Mouse (Mus musculus) kidney, embryonic 14.5 days (tissue): ENCODE results near the gene Elmo1. TPM values are rescaled to one million over a fixed set of nuclear protein-coding genes. Genes with fewer than 3 reads are reported as not detected.

ENCODE experiments used
- ATAC-seq: fragments of 200-750 bp; cut with Nextera tagmentation; 2 replicates; pipeline ENCODE4 v1.8.0; 2017; ENCODE audit warnings: moderate number of reproducible peaks, mild to moderate bottlenecking, moderate TSS enrichment, moderate library complexity; ENCODE audit not compliant: low FRiP score, low TSS enrichment
- H3K27ac ChIP-seq: fragments of 300-500 bp; sonication (generic); 2 replicates; pipeline ENCODE4 v1.5.1; 2014; ENCODE audit warnings: low read depth, mild to moderate bottlenecking, low read length, moderate library complexity, mixed read lengths
- H3K27me3 ChIP-seq: fragments of 300-500 bp; sonication (generic); 2 replicates; pipeline ENCODE4 v1.6.1; 2014; ENCODE audit warnings: mild to moderate bottlenecking, low read length; ENCODE audit not compliant: control insufficient read depth, insufficient read depth
- H3K36me3 ChIP-seq: fragments of 300-500 bp; sonication (generic); 2 replicates; pipeline ENCODE4 v1.6.1; 2014; ENCODE audit warnings: low read length, mixed read lengths; ENCODE audit not compliant: control insufficient read depth, insufficient read depth
- H3K4me1 ChIP-seq: fragments of 300-500 bp; sonication (generic); 2 replicates; pipeline ENCODE4 v1.6.1; 2014; ENCODE audit warnings: low read length, mixed read lengths; ENCODE audit not compliant: control insufficient read depth, insufficient read depth
- H3K4me2 ChIP-seq: fragments of 300-500 bp; sonication (generic); replicated peaks from 2 replicates; pipeline ENCODE4 v1.6.1; 2014; ENCODE audit warnings: low read depth, mild to moderate bottlenecking, low read length
- H3K4me3 ChIP-seq: fragments of 300-500 bp; sonication (generic); 2 replicates; pipeline ENCODE4 v1.5.1; 2014; ENCODE audit warnings: mild to moderate bottlenecking, low read length
- H3K9ac ChIP-seq: fragments of 300-500 bp; sonication (generic); 2 replicates; pipeline ENCODE4 v1.6.1; 2014; ENCODE audit warnings: low read depth, mild to moderate bottlenecking, low read length, moderate library complexity
- H3K9me3 ChIP-seq: fragments of 300-500 bp; sonication (generic); 2 replicates; pipeline ENCODE4 v1.6.1; 2016; ENCODE audit warnings: low read length; ENCODE audit not compliant: control insufficient read depth
- WGBS: fragments of 180-500 bp; shearing (Covaris S2); extraction: QIAGEN DNeasy Blood & Tissue Kit; methylation state at CpG from one replicate; pipeline ENCODE4 v1.1.7; 2014; 5-methylcytosine and 5-hydroxymethylcytosine counted together
- polyA plus RNA-seq: library from polyadenylated mRNA; unstranded; fragments of >200 nt; fragmentation: Nextera tagmentation; extraction: Ambion mirVana; gene quantifications from 2 replicates; pipeline ENCODE4 v1.2.1, GENCODE M21; 2014

Elmo1 gene
- polyA plus RNA-seq, 1 experiment from 2014 or later: 15.4 TPM

DNA sequence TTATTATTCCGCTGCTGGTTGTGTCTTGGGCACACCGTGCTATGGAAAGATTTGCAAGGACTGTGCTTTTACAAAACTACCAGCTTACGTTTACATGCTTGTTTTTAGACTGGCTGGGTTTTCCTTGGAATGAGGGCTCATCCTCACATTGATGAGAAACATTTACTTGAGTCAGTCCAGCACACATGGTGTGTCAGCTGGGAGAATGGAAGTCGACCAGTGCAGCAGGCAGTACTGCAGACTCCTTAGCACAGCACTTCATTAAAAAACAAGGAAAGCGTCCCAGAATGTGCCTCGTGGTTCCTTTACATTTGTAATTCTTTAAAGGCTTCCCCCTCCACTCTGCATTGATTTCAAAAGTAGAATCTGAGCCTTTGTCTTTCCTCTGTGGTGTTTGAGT lies 179.8 kb downstream of the Elmo1 start:
- Histone ChIP-seq H3K9me3 (no peaks in the 10 kb centered on the region), H3K27me3 (no peaks in the 10 kb centered on the region), H3K27ac (no peak overlapping the region), H3K36me3 (no peaks in the 10 kb centered on the region), H3K4me3 (no peak overlapping the region), H3K9ac (no peak overlapping the region), H3K4me2 (no peak overlapping the region), H3K4me1 (no peaks in the 10 kb centered on the region)
- ATAC-seq: no peak
- 78% methylated on average over 6 of the region's 6 CpGs for WGBS

DNA sequence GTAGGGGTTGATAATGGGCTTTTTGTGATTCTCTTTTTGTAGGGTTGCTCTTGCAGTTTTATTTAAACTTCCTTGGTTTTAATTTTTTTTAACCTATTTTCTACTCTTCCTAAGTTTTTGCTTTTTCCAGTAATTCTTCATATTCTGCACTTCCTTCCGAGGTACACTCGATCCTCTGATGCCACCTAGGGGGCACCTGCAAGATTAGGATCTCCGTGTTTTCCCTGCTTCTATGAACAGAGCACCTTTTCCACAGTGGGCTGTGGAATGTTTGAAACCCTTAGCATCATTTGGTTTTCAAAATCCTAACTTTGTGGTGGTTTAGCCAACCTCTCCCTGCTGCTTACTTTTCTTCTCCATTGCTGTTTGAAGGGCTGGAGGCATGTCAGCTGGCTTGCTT lies 181.4 kb downstream of the Elmo1 start:
- H3K4me2 ChIP-seq: no peak overlapping the region
- no peaks in the 10 kb centered on the region for H3K36me3 ChIP-seq
- no peaks in the 10 kb centered on the region for H3K4me1 ChIP-seq
- no peak overlapping the region for H3K4me3 ChIP-seq
- ATAC-seq: no peak
- no peaks in the 10 kb centered on the region for H3K27me3 ChIP-seq
- 37% methylated on average over 3 of the region's 3 CpGs for WGBS
- H3K27ac ChIP-seq: no peak overlapping the region
- H3K9ac ChIP-seq: no peak overlapping the region
- H3K9me3 ChIP-seq: no peaks in the 10 kb centered on the region

DNA sequence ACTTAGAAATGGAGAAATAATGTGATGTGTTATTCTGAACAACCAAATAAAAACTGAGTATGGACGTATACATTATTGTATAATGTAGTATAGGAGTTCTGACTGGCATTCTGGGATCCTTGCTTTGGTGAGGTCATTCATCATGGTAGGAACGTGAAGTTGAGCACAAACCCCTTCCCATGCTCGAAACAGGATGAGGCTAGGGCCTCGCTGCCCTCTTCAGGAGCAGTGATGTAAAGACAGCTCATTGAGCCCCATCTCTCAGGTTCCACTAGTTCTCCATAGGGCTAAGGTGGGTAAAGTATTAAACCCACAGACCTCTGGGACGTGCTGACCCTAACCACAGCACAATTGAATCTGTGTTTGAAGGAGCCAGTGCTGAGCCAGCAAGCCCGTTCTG lies 182.2 kb downstream of the Elmo1 start:
- WGBS: 47% methylated on average over 6 of the region's 6 CpGs
- H3K27me3 ChIP-seq: no peaks in the 10 kb centered on the region
- no peaks in the 10 kb centered on the region for H3K36me3 ChIP-seq
- no peak overlapping the region for H3K4me3 ChIP-seq
- no peak overlapping the region for H3K27ac ChIP-seq
- no peak overlapping the region for H3K4me2 ChIP-seq
- no peaks in the 10 kb centered on the region for H3K4me1 ChIP-seq
- ATAC-seq: peak; percentile 39; the same call in 1 of the 2 replicates
- H3K9ac ChIP-seq: no peak overlapping the region
- no peaks in the 10 kb centered on the region for H3K9me3 ChIP-seq

DNA sequence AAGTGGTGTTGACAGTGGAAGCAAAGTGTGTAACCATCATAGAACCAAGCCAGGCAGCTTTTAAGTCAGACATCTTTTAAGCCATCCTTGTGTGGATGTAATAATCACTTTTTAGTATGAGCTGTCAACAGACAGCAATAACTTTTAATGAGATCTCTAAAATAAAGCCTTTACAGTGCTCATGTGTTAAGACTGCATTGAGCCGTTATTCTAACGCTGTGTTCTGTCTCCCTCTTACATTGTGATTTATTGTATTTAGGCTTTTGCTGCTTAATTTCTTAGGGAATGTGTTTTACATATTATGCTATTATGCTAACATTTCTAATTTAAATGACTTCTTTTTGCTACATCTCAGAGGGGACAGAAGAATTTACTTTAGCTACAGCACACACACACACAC lies 189.5 kb downstream of the Elmo1 start:
- Histone ChIP-seq H3K4me1 (no peaks in the 10 kb centered on the region), H3K36me3 (no peaks in the 10 kb centered on the region), H3K27ac (no peak overlapping the region), H3K4me2 (no peak overlapping the region), H3K9me3 (no peaks in the 10 kb centered on the region), H3K9ac (no peak overlapping the region), H3K27me3 (no peaks in the 10 kb centered on the region), H3K4me3 (no peak overlapping the region)
- ATAC-seq: no peak
- WGBS: 40% methylated on average over 2 of the region's 2 CpGs

DNA sequence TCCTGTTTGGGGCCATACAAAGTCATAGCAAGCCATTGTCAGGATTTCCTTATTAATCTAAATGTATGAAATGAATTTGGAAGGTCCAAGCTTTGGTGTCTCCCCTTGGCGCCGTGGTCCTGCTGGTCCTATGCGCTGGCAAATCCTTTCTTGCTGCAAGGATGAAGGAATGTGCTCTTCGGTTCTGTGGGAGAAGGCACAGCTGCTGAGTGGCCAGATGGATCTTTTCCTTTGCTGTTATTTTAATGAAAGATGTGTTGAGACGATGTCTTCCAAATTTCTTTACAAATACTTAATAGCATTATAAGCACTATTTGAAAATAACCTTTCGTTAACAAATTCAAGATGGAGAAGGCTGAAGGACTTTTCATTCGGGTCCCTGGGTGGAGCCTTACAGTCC lies 193.5 kb downstream of the Elmo1 start:
- no peak overlapping the region for H3K9ac ChIP-seq
- 84% methylated on average over 7 of the region's 7 CpGs for WGBS
- no peaks in the 10 kb centered on the region for H3K4me1 ChIP-seq
- H3K36me3 ChIP-seq: no peaks in the 10 kb centered on the region
- no peak overlapping the region for H3K4me3 ChIP-seq
- H3K27ac ChIP-seq: no peak overlapping the region
- no peaks in the 10 kb centered on the region for H3K27me3 ChIP-seq
- ATAC-seq: no peak
- H3K9me3 ChIP-seq: no peaks in the 10 kb centered on the region
- no peak overlapping the region for H3K4me2 ChIP-seq

DNA sequence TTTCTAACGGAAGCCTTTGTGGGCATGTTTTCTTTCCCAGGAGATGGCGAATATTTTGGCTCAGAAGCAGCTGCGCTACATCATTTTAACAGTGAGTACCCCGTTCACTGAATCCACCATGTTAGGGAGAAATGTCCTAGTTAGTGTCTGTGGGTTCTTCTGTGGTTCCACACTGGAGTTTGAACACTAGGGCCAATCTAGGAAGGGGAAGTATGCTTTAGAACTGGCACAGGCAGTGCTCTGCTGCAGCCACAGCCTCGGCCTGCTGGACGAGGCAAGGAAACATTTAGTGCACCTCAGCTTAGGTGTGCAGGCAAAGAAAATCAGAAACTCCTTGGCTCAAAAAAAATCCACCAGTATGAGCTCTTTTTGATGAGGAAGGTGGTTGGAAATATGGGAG lies 196.3 kb downstream of the Elmo1 start:
- Histone ChIP-seq H3K27ac (no peak overlapping the region), H3K9ac (no peak overlapping the region), H3K9me3 (no peaks in the 10 kb centered on the region), H3K36me3 (no peaks in the 10 kb centered on the region), H3K4me3 (no peak overlapping the region), H3K4me2 (no peak overlapping the region), H3K27me3 (no peaks in the 10 kb centered on the region), H3K4me1 (no peaks in the 10 kb centered on the region)
- ATAC-seq: no peak
- WGBS: 85% methylated on average over 6 of the region's 6 CpGs

DNA sequence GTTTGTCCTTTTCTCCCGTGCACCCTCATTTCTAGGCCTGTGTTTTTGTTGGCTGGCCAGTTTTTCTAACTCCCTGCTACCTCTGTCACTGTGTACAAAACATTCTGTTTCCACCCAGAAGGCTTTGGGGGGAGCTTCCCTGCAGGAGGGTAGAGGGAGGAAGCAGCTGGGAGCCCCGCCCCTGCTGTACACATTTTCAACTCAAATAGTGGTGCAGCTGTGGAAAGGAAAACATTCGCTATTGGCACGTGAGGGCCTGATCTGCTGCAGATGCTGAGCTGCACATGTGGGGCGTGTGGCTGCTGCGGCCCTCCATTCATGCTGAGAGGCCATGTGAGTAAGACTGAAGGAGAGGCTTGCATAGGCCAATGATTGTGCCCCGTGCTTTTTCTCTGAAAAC lies 198.0 kb downstream of the Elmo1 start:
- no peaks in the 10 kb centered on the region for H3K4me1 ChIP-seq
- no peaks in the 10 kb centered on the region for H3K9me3 ChIP-seq
- no peak overlapping the region for H3K9ac ChIP-seq
- no peak overlapping the region for H3K4me3 ChIP-seq
- peak; percentile 73 for ATAC-seq
- H3K27ac ChIP-seq: no peak overlapping the region
- no peaks in the 10 kb centered on the region for H3K36me3 ChIP-seq
- WGBS: 54% methylated on average over 7 of the region's 7 CpGs
- H3K27me3 ChIP-seq: no peaks in the 10 kb centered on the region
- H3K4me2 ChIP-seq: no peak overlapping the region

DNA sequence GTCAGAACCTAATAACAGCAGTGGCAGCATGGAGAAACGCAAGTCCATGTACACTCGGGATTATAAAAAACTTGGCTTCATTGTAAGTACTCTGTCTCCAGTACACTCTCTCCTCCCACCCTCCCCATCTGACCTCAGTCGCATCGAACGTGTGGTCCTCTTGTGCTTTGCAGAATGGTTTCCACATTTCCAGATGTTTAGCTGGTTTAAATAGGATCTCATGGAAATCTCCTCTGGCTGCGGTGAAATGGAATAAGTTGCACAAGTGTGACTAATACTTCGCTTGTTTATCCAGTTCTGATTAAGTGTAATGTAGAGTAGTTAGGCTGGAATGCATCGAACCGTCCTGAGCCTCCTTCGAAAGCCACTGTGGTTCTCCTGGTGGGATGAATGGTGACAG lies 200.0 kb downstream of the Elmo1 start:
- no peaks in the 10 kb centered on the region for H3K36me3 ChIP-seq
- H3K9ac ChIP-seq: no peak overlapping the region
- no peak overlapping the region for H3K27ac ChIP-seq
- no peak for ATAC-seq
- no peaks in the 10 kb centered on the region for H3K9me3 ChIP-seq
- no peak overlapping the region for H3K4me2 ChIP-seq
- no peaks in the 10 kb centered on the region for H3K27me3 ChIP-seq
- 85% methylated on average over 10 of the region's 10 CpGs for WGBS
- H3K4me1 ChIP-seq: no peaks in the 10 kb centered on the region
- H3K4me3 ChIP-seq: no peak overlapping the region

DNA sequence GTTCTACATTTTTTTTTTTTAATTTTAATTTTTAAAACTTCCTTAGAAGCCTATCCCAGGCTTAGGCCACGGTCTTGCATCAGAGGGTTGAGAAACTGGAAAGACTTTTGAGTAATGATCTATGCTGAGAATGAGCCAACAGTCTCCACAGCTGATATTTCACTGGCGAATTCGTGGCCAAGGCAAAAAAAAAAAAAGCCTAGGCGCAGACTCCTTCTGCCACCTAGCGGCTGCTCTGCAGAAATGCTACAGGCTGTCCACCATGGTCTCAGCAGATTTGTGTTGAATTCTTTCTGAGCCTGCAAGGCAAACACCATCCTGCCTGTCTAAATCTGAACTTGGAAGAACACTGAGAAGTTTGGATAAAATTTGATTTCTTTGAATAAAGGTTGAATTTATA lies 202.0 kb downstream of the Elmo1 start:
- Histone ChIP-seq H3K27ac (no peak overlapping the region), H3K4me1 (no peaks in the 10 kb centered on the region), H3K27me3 (no peaks in the 10 kb centered on the region), H3K9ac (no peak overlapping the region), H3K36me3 (no peaks in the 10 kb centered on the region), H3K4me2 (no peak overlapping the region), H3K4me3 (no peak overlapping the region), H3K9me3 (no peaks in the 10 kb centered on the region)
- ATAC-seq: 0 out of 2 replicates have a peak, but pooled peaks have one; percentile 16
- WGBS: 5% methylated on average over 5 of the region's 5 CpGs
